In the genomic region with DNA sequence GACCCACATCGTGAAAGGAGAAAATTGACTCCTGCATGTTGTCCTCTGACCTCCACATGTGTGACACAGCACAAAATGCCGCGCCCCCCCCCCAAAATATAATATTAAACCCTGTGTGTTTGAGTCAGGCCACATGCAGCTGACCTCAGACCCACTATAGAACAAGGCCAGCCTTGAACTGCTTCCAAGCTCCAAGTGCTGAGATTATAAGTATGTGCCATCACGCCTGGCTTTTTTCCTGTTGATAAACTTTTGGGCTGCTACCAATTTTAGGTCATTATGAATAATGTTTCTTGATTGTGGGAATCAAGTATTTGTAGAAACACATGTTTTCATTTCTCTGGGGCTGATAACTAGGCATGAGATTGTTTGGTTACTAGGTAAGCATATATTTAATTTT, we compare ENCODE assay signal across 28 mouse cellular contexts. TPM values are rescaled to one million over a fixed set of nuclear protein-coding genes. Genes with fewer than 3 reads are reported as not detected.
DNase-seq lines count a peak whose midpoint lies in the region.
"Had no signal": no experiment of that assay in that cellular context is flagged by ENCODE, and none has a peak within 500 bp of the region (broad histone marks: within the 10 kb centered on the region; RNA-seq: fewer than 3 reads in every experiment).

No protein-coding gene starts in this region.

- H3K36me3 ChIP-seq in heart, embryonic 10.5 days: no peaks in the 10 kb centered on the region
- H3K36me3 ChIP-seq: embryonic facial prominence, embryonic 13.5 days; forebrain, embryonic 10.5 days; forebrain, embryonic 15.5 days; hindbrain, embryonic 15.5 days; limb, embryonic 12.5 days; liver, embryonic 15.5 days; lung, embryonic 15.5 days; midbrain, embryonic 13.5 days; neural tube, embryonic 13.5 days had no signal

- peaks cover 4% of the 10 kb centered on the region; the same call in 1 of the 2 replicates for H3K4me1 ChIP-seq in heart, embryonic 10.5 days
- H3K4me1 ChIP-seq: embryonic facial prominence, embryonic 13.5 days; forebrain, embryonic 10.5 days; forebrain, embryonic 15.5 days; hindbrain, embryonic 15.5 days; limb, embryonic 12.5 days; liver, embryonic 15.5 days; lung, embryonic 15.5 days; midbrain, embryonic 13.5 days; neural tube, embryonic 13.5 days had no signal

- no peak overlapping the region for H3K27ac ChIP-seq in heart, embryonic 10.5 days
- H3K27ac ChIP-seq: embryonic facial prominence, embryonic 13.5 days; forebrain, embryonic 10.5 days; forebrain, embryonic 15.5 days; heart, adult 2 months; hindbrain, embryonic 15.5 days; left cerebral cortex, adult 2 months; limb, embryonic 12.5 days; liver, embryonic 15.5 days; lung, embryonic 15.5 days; midbrain, embryonic 13.5 days; neural tube, embryonic 13.5 days had no signal

- H3K27me3 ChIP-seq in heart, embryonic 10.5 days (ENCODE audit: insufficient read depth, poor library complexity, severe bottlenecking): no peaks in the 10 kb centered on the region
- H3K27me3 ChIP-seq: embryonic facial prominence, embryonic 13.5 days; forebrain, embryonic 15.5 days; hindbrain, embryonic 15.5 days; limb, embryonic 12.5 days; liver, embryonic 15.5 days; lung, embryonic 15.5 days; megakaryocyte, embryonic 14.5 days; midbrain, embryonic 13.5 days; neural tube, embryonic 13.5 days had no signal

- H3K9me3 ChIP-seq in heart, embryonic 10.5 days: no peaks in the 10 kb centered on the region
- H3K9me3 ChIP-seq: embryonic facial prominence, embryonic 13.5 days; forebrain, embryonic 10.5 days; forebrain, embryonic 15.5 days; hindbrain, embryonic 15.5 days; limb, embryonic 12.5 days; liver, embryonic 15.5 days; lung, embryonic 15.5 days; megakaryocyte, embryonic 14.5 days; midbrain, embryonic 13.5 days; neural tube, embryonic 13.5 days had no signal

- H3K4me3 ChIP-seq in heart, embryonic 10.5 days: no peak overlapping the region
- H3K4me3 ChIP-seq: embryonic facial prominence, embryonic 13.5 days; forebrain, embryonic 10.5 days; forebrain, embryonic 15.5 days; heart, adult 2 months; hindbrain, embryonic 15.5 days; left cerebral cortex, adult 2 months; limb, embryonic 12.5 days; liver, embryonic 15.5 days; lung, embryonic 15.5 days; megakaryocyte, embryonic 14.5 days; midbrain, embryonic 13.5 days; neural tube, embryonic 13.5 days had no signal

- DNase-seq in adrenal gland, postnatal 10 days: peak; percentile 26
- no peak for DNase-seq in adrenal gland, postnatal 25 days
- DNase-seq in heart, adult 9 months (ENCODE audit: low spot score in 2 of 2): peak; percentile 8 to 18
- DNase-seq in heart, embryonic 10.5 days (ENCODE audit: low spot score): no peak
- DNase-seq in NIH3T3 (ENCODE audit: low read depth): peak; percentile 33
- peak; percentile 14 to 23 for DNase-seq in heart, postnatal 36 days
- DNase-seq in layer of hippocampus, adult 8-10 months (ENCODE audit: low spot score in 2 of 2): no peak
- DNase-seq in spleen, postnatal 36 days (ENCODE audit: low spot score in 2 of 2): no peak
- DNase-seq: adrenal gland, adult 8-10 months; cerebellum, adult 18-20 months; cerebellum, postnatal 10 days; gastrocnemius, postnatal 25 days; kidney, adult 11 months; kidney, postnatal 14 days; lung, postnatal 36 days; right cerebral cortex, postnatal 25 days had no signal

- intact Hi-C loops in heart, postnatal 36 days (cut with DNase I): no loop called here

- WGBS in heart, embryonic 10.5 days: 78% methylated on average over 4 of the region's 4 CpGs

RNA-seq across cellular contexts. Expression of a gene that starts 53.0 kb away (rescaled TPM):
- total RNA-seq in adrenal gland, postnatal 10 days (2021): 10 to 100 TPM; 13.9 to 21.9 TPM
- total RNA-seq in adrenal gland, postnatal 25 days (2021): 17.4 and 31.5 TPM in 2 replicates
- 21.3 and 21.5 TPM in 2 replicates for polyA plus RNA-seq in heart, embryonic 10.5 days (2016; fragmentation: Nextera tagmentation; extraction: Ambion mirVana)
- 1 to 10 TPM; 8.2 to 8.8 TPM for total RNA-seq in heart, postnatal 36 days (2021)
- 10 to 100 TPM; 16.1 to 26.1 (median 23.2) TPM for total RNA-seq in layer of hippocampus, adult 8-10 months (2022)

Comparison
In these comparisons a context has a peak if more than half of its experiments do, and no peak if none do; other contexts are left out.
1. DNase-seq: peak in adrenal gland, postnatal 10 days (single experiment), heart, adult 9 months (2 of 2), NIH3T3 (single experiment) and heart, postnatal 36 days (2 of 2); none in adrenal gland, postnatal 25 days (single experiment), heart, embryonic 10.5 days (single experiment), layer of hippocampus, adult 8-10 months (0 of 2) and spleen, postnatal 36 days (0 of 2).